Mouse (Mus musculus) liver, embryonic 14.5 days (tissue): ENCODE measurements around the gene Syt1.

Source experiments
- CTCF ChIP-seq: IDR thresholded peaks from 2 replicates; pipeline ENCODE4 v1.5.1; 2016; ENCODE audit warnings: antibody characterized with exemption, low read depth, control low read depth
- EP300 ChIP-seq: IDR thresholded peaks from 2 replicates; pipeline ENCODE4 v1.6.1; 2016; ENCODE audit warnings: antibody characterized with exemption, low read depth

DNA sequence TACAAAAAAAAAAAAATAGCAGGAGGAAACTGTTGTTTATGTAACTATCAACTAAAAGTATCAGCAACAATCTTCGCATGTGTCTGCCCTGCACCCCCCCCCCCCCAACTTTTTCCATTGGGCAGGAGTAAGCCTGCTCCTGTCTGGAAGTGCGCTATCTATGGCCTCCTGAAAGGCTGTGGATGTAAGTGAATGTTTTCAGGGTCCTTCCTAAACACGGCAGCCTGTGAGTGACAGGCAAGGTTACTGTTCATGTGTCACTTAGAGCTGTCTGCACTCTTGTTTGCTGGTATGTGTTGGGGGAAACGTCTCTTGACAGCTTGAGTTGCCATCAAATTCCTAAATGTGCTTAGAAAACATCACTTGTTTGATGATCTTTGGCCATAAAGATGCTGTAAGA, 387.8 kb downstream of the Syt1 start:
- TF ChIP-seq CTCF (no peak), EP300 (no peak)
